Mouse (Mus musculus) kidney, adult 2 months (tissue): ENCODE measurements around the gene Cmtm5. TPM values are rescaled to one million over a fixed set of nuclear protein-coding genes. Genes with fewer than 3 reads are reported as not detected.

Experiments
- DNase-seq: peaks from one replicate; pipeline ENCODE4 v3.0.0; 2021
- H3K27ac ChIP-seq: fragments of 200-500 bp; 2 replicates; pipeline ENCODE4 v1.5.1; 2012; ENCODE audit warnings: low read depth, low read length, control low read depth, inconsistent platforms; ENCODE audit not compliant: insufficient read depth
- H3K27me3 ChIP-seq: fragments of 200-500 bp; replicated peaks from 2 replicates; pipeline ENCODE4 v1.6.1; 2012; ENCODE audit warnings: mild to moderate bottlenecking, moderate library complexity, low read length, inconsistent platforms; ENCODE audit not compliant: control insufficient read depth, insufficient read depth
- H3K36me3 ChIP-seq: fragments of 200-500 bp; 2 replicates; pipeline ENCODE4 v1.6.1; 2012; ENCODE audit warnings: mild to moderate bottlenecking, moderate library complexity, low read length, inconsistent platforms; ENCODE audit not compliant: control insufficient read depth, insufficient read depth
- H3K4me1 ChIP-seq: fragments of 200-500 bp; 2 replicates; pipeline ENCODE4 v1.6.1; 2011; ENCODE audit warnings: low read length; ENCODE audit not compliant: control insufficient read depth, insufficient read depth
- H3K4me3 ChIP-seq: fragments of 200-500 bp; 2 replicates; pipeline ENCODE4 v1.5.1; 2011; ENCODE audit warnings: mild to moderate bottlenecking, low read depth, low read length, control low read depth; ENCODE audit not compliant: insufficient read depth
- CTCF ChIP-seq: fragments of 200-500 bp; conservative IDR thresholded peaks from 2 replicates; pipeline ENCODE4 v1.5.1; 2011; ENCODE audit warnings: low read depth, mild to moderate bottlenecking, control low read depth, low read length, moderate library complexity, mixed read lengths; ENCODE audit not compliant: insufficient read depth, insufficient read length
- POLR2A ChIP-seq: fragments of 200-500 bp; IDR thresholded peaks from one replicate; pipeline ENCODE4 v1.6.1; 2011; ENCODE audit warnings: low read depth, low read length, control low read depth
- WGBS: fragments of 180-500 bp; shearing (Covaris S2); methylation state at CpG from one replicate; pipeline ENCODE4 v1.1.7; 2018; 5-methylcytosine and 5-hydroxymethylcytosine counted together
- polyA plus RNA-seq: library from polyadenylated mRNA; depleted of rRNA; stranded (reverse); fragments of >200 nt; gene quantifications from 2 replicates; pipeline ENCODE4 v1.2.3, GENCODE M21; 2012

Gene Cmtm5
- polyA plus RNA-seq, 1 experiment: 0.59 TPM

DNA sequence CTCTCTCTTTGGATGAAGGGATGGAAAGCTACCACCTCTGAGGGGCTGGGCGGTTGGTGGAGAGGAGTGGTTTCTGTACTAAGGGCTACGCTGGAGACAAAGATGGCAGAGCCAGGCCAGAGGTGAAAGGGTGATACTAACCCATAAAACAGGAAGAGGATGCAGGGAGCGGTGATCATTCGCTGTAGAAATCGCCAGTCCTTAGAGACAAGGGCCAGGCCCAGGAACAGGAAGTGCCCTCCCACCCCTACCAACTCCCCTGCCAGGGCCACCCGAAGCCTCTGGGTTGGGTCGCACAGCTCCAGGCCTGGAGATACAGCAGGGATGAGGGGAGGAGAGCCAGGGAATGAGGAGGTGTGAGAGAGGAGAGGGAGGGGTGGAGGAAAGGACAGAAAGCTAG lies 27.4 kb upstream of the Cmtm5 start:
- Histone ChIP-seq H3K4me1 (0 out of 2 replicates have a peak, but pooled peaks cover 3% of the 10 kb centered on the region), H3K4me3 (no peak overlapping the region), H3K27ac (no peak overlapping the region), H3K27me3 (no peaks in the 10 kb centered on the region), H3K36me3 (no peaks in the 10 kb centered on the region)
- WGBS: 66% methylated on average over 7 of the region's 7 CpGs
- TF ChIP-seq CTCF (no peak), POLR2A (no peak)
- DNase-seq: no peak

DNA sequence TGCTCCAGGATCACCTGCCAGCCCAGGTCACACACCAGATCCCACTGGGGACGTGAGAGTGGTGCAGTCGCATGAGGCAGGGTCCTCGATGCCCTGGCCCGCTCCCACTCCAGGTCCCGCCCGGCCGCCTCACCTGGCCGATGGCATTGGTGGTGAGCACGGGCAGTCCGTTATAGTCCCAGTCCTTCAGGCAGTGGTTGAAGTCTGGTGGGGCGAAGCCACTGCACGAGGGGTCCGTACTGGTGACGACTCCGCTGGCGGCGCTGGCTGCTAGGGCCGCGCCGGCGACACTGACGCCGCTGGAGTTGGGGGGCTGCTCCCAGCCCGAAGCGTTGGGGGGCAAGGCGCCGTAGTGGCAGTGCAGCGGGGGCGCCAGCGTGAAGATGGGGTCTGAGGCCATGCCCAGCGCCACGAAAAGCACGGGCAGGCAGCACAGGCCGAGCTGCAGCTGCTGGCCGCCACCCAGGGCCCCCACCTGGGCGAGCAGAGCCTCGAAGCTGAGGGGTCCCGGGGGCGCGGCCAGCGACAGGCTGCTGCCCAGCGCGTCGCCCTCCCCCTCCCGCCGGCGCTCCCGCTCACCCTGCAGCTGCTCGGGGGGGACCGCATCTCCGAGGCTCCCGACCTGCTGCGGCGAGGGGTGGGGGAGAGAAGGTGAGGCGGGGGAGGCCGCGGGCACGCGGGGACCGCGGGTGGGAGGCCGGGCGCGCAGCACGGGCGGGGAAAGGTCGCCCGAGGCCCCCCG lies 23.8 kb upstream of the Cmtm5 start:
- DNase-seq: no peak
- 0 out of 2 replicates have a peak, but pooled peaks cover 3% of the 10 kb centered on the region for H3K4me1 ChIP-seq
- WGBS: 7% methylated on average over 65 of the region's 69 CpGs
- peak overlapping the region; percentile 93 for H3K4me3 ChIP-seq
- H3K27me3 ChIP-seq: no peaks in the 10 kb centered on the region
- no peak overlapping the region for H3K27ac ChIP-seq
- no peak for TF ChIP-seq POLR2A
- no peak for TF ChIP-seq CTCF
- no peaks in the 10 kb centered on the region for H3K36me3 ChIP-seq

DNA sequence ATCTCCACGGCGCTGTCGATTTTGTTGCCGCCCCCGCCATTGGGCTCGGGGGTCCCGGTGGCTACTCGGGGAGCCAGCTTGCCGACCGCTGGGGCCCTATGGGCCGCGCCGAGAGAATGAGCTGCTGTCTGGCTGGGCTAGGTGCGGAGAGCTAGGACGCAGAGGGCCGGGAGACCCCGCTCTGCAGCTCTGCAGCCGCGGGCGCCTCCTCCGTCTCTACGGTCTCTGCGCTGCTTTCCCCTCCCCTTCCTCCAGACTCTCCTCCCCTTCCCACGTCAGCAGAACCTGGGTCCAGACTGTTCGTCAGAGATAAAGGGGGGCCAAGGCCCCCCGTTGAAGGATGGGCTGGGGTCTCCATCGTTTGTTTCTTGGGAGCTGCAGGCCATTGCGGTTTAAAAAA lies 23.2 kb upstream of the Cmtm5 start, which contains the start of gene Slc22a17:
Slc22a17 (minus strand) TSS at position 247 of the 400 bp plus-strand sequence.
- under 1% methylated on average over 28 of the region's 28 CpGs for WGBS
- H3K4me1 ChIP-seq: 0 out of 2 replicates have a peak, but pooled peaks cover 3% of the 10 kb centered on the region
- H3K27me3 ChIP-seq: no peaks in the 10 kb centered on the region
- H3K27ac ChIP-seq: no peak within 1 kb of the TSS
- H3K36me3 ChIP-seq: no peaks in the 10 kb centered on the region
- DNase-seq: peak; percentile 69
- TF ChIP-seq POLR2A: peak; percentile 46
- no peak for TF ChIP-seq CTCF
- H3K4me3 ChIP-seq: peak within 1 kb of the TSS; percentile 93

DNA sequence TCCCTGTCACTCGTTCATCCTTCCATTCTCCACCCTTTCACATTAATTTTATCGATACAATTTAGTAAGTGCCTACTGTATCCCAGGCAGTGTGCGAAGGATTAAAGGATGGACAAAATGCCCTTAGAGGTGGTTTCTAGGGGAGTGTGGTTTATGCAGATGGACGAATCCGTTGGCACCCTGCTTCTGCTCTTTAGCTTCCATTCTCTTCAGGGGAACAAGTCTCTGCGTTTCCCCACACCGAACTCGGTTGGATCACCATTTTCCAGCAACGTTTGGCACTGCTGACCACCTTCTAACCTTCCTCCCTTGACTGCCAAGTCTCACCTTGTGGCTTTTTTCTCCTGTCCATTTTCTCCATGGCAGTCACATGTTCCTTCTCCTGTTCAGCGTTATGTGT lies 22.7 kb upstream of the Cmtm5 start:
- 0 out of 2 replicates have a peak, but pooled peaks cover 3% of the 10 kb centered on the region for H3K4me1 ChIP-seq
- peak overlapping the region; percentile 93 for H3K4me3 ChIP-seq
- H3K27me3 ChIP-seq: no peaks in the 10 kb centered on the region
- 28% methylated on average over 10 of the region's 10 CpGs for WGBS
- TF ChIP-seq CTCF (no peak), POLR2A (no peak)
- no peak for DNase-seq
- no peak overlapping the region for H3K27ac ChIP-seq
- H3K36me3 ChIP-seq: no peaks in the 10 kb centered on the region

DNA sequence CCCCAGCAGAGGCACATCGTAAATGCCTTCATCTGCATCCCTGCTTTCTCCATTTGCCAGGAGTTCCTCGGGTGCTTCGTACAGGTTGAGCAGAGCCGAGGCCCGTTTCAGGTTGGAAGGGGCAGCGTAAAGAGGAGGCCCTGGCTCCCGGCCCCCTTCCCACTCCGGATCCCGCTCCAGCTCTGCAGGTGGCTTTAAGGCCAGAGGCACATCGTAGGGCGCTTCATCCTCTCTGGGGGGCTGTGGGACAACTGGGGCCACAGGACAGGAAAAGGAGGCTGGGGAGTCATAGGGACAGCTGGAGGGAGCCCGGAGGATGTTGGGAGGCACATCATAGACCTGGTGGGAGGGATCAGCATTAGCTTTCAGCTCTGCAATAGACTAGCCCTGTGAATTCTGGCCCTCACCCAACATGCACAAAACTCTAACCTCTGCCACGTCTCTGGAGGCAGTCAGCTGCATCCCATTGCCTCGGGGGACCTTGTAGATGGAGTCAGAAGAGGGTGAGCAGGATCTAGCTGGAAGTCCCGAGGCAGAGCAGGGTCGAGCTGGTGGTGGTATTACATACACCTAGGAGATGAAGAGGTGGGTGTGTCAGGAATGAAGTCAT lies 15.9 kb upstream of the Cmtm5 start:
- Histone ChIP-seq H3K36me3 (no peaks in the 10 kb centered on the region), H3K27me3 (no peaks in the 10 kb centered on the region), H3K4me3 (no peak overlapping the region), H3K27ac (no peak overlapping the region), H3K4me1 (no peaks in the 10 kb centered on the region)
- no peak for DNase-seq
- TF ChIP-seq CTCF: no peak
- no peak for TF ChIP-seq POLR2A
- 70% methylated on average over 16 of the region's 16 CpGs for WGBS

DNA sequence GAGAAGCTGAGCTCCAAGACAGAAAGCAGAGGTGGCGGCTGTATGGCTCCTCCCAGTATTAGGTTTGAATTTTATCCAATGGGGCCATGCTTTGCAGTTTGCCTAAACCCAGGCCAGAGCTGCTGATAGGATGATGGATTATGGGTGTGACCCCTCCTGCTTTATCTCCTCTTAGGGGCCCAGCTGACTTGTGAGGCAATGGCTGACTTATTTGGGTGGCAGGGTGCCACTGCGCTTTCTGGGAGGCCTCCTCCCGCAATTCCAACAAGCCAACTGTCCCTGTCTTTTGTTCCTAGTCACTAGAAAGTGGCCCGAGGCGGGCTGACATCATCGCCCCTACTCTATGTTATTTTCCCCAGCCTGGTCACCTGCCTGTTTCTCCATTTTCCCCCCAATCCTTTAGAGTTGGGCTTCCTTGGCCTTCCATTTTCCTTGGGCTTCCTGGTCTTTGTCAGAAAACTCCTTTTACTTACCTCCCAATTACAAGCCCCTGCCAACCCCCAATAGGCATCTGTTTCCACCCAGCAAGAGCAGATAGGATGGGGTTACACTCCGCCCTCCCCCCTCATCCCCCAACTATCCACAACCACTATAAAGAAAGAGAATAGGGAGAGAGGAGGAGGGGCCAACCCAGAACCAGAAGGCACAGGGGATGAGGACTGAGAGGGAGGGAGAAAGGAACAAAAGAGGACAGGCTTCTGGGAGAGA lies 11.3 kb upstream of the Cmtm5 start:
- Histone ChIP-seq H3K4me3 (no peak overlapping the region), H3K4me1 (no peaks in the 10 kb centered on the region), H3K36me3 (no peaks in the 10 kb centered on the region), H3K27me3 (0 out of 2 replicates have a peak, but pooled peaks cover 1% of the 10 kb centered on the region), H3K27ac (no peak overlapping the region)
- TF ChIP-seq CTCF (no peak), POLR2A (no peak)
- DNase-seq: peak; percentile 13
- 80% methylated on average over 7 of the region's 7 CpGs for WGBS
